Mouse (Mus musculus) lung, postnatal 36 days (tissue): ENCODE measurements around the gene Rasgrp2.
A peak's percentile ranks its signal among the peaks of the same experiment; 100 is the strongest.

Source experiments
- DNase-seq: peaks from one replicate; pipeline ENCODE4 v3.0.0; 2022; ENCODE audit warnings: mixed read lengths

The Rasgrp2 gene

GRCm38 (mm10) chr19:6409176-6409575 lies 10.0 kb downstream of the Rasgrp2 start:
- DNase-seq, result no peak

- DNase-seq, result no peak
These were observed 10.8 kb downstream of the Rasgrp2 start for GRCm38 (mm10) chr19:6409936-6410335.

- DNase-seq, result no peak
These were observed 13.7 kb downstream of the Rasgrp2 start for GRCm38 (mm10) chr19:6412798-6413197.

- peak; percentile 67 for DNase-seq
These were observed 16.3 kb downstream of the Rasgrp2 start for GRCm38 (mm10) chr19:6415454-6415853.

- DNase-seq, result no peak
These were observed 17.1 kb downstream of the Rasgrp2 start for GRCm38 (mm10) chr19:6416124-6416770.

- DNase-seq, result no peak
These were observed 18.0 kb downstream of the Rasgrp2 start for GRCm38 (mm10) chr19:6416894-6417761.

- peak; percentile 87 for DNase-seq
These were observed 19.2 kb downstream of the Rasgrp2 start, which contains the start of gene Nrxn2 for GRCm38 (mm10) chr19:6418233-6418879. TSS of gene Nrxn2 (plus strand) at chr19:6418731.

GRCm38 (mm10) chr19:6418984-6419692 lies 20.0 kb downstream of the Rasgrp2 start:
- DNase-seq, result no peak

- no peak for DNase-seq
These were observed 20.7 kb downstream of the Rasgrp2 start for GRCm38 (mm10) chr19:6419805-6420310.

- no peak for DNase-seq
These were observed 21.5 kb downstream of the Rasgrp2 start for GRCm38 (mm10) chr19:6420481-6421210.

- DNase-seq, result no peak
These were observed 22.1 kb downstream of the Rasgrp2 start for GRCm38 (mm10) chr19:6421211-6421590.

GRCm38 (mm10) chr19:6422014-6422413 lies 22.9 kb downstream of the Rasgrp2 start:
- DNase-seq, result no peak

- DNase-seq, result no peak
These were observed 24.1 kb downstream of the Rasgrp2 start for GRCm38 (mm10) chr19:6423241-6423640.

- DNase-seq, result no peak
These were observed 25.2 kb downstream of the Rasgrp2 start for GRCm38 (mm10) chr19:6424137-6424881.

- no peak for DNase-seq
These were observed 26.5 kb downstream of the Rasgrp2 start for GRCm38 (mm10) chr19:6425595-6425994.

- DNase-seq, result peak; percentile 58
These were observed 27.8 kb downstream of the Rasgrp2 start for GRCm38 (mm10) chr19:6426703-6427500.

- peak; percentile 40 for DNase-seq
These were observed 28.7 kb downstream of the Rasgrp2 start for GRCm38 (mm10) chr19:6427653-6428434.

GRCm38 (mm10) chr19:6428501-6429200 lies 29.5 kb downstream of the Rasgrp2 start:
- DNase-seq, result no peak

- DNase-seq, result no peak
These were observed 43.9 kb downstream of the Rasgrp2 start for GRCm38 (mm10) chr19:6443016-6443415.
